Mouse (Mus musculus): Measurements from ENCODE around the gene Jaml. TPM values are rescaled to one million over a fixed set of nuclear protein-coding genes. Genes with fewer than 3 reads are reported as not detected.

Jaml gene
- polyA plus RNA-seq, 1 experiment from 2014 or later, result 0.19 TPM

- no peak overlapping the region for H3K4me3 ChIP-seq
- H3K9me3 ChIP-seq (replicated peaks), result no peaks in the 10 kb centered on the region
- peaks cover 43% of the 10 kb centered on the region for H3K27me3 ChIP-seq
- no peak for ATAC-seq (replicated peaks; ENCODE audit: insufficient number of reproducible peaks, insufficient read depth, low FRiP score, low read depth)
- no peaks in the 10 kb centered on the region for H3K36me3 ChIP-seq
- H3K9ac ChIP-seq, result no peak overlapping the region
- WGBS, result 14% methylated on average over 4 of the region's 4 CpGs
- H3K4me2 ChIP-seq, result no peak overlapping the region
- no peaks in the 10 kb centered on the region for H3K4me1 ChIP-seq (replicated peaks)
- H3K27ac ChIP-seq, result no peak overlapping the region
Observed at GRCm38 (mm10) chr9:45048511-45048910, 30.5 kb upstream of the Jaml start.

GRCm38 (mm10) chr9:45049731-45050130 is 29.3 kb upstream of the Jaml start:
- Histone ChIP-seq H3K4me3 (no peak overlapping the region), H3K36me3 (no peaks in the 10 kb centered on the region), H3K27me3 (peaks cover 40% of the 10 kb centered on the region), H3K9me3 (replicated peaks) (no peaks in the 10 kb centered on the region), H3K9ac (no peak overlapping the region), H3K4me2 (no peak overlapping the region), H3K4me1 (replicated peaks) (no peaks in the 10 kb centered on the region), H3K27ac (no peak overlapping the region)
- WGBS, result 77% methylated on average over 1 of the region's 1 CpGs
- ATAC-seq (replicated peaks; ENCODE audit: insufficient number of reproducible peaks, insufficient read depth, low FRiP score, low read depth), result no peak

- Histone ChIP-seq H3K9me3 (replicated peaks) (no peaks in the 10 kb centered on the region), H3K27ac (no peak overlapping the region), H3K4me1 (replicated peaks) (no peaks in the 10 kb centered on the region), H3K9ac (no peak overlapping the region), H3K36me3 (no peaks in the 10 kb centered on the region), H3K4me2 (no peak overlapping the region), H3K27me3 (peaks cover 35% of the 10 kb centered on the region), H3K4me3 (no peak overlapping the region)
- WGBS, result 77% methylated on average over 2 of the region's 2 CpGs
- ATAC-seq (replicated peaks; ENCODE audit: insufficient number of reproducible peaks, insufficient read depth, low FRiP score, low read depth), result no peak
Observed at GRCm38 (mm10) chr9:45050301-45050700, 28.7 kb upstream of the Jaml start.

- ATAC-seq (replicated peaks; ENCODE audit: insufficient number of reproducible peaks, insufficient read depth, low FRiP score, low read depth), result peak; percentile 82
- H3K4me3 ChIP-seq, result peak within 1 kb of the TSS; percentile 79
Observed at GRCm38 (mm10) chr9:45055082-45055713, 23.8 kb upstream of the Jaml start, which contains the start of gene Mpzl3. Gene Mpzl3, plus strand, starts transcription at chr9:45055186.

GRCm38 (mm10) chr9:45058304-45058940 is 20.6 kb upstream of the Jaml start:
- no peaks in the 10 kb centered on the region for H3K4me1 ChIP-seq (replicated peaks)
- H3K27me3 ChIP-seq, result peaks cover 55% of the 10 kb centered on the region
- 52% methylated on average over 5 of the region's 5 CpGs for WGBS
- H3K4me3 ChIP-seq, result no peak overlapping the region
- no peak for ATAC-seq (replicated peaks; ENCODE audit: insufficient number of reproducible peaks, insufficient read depth, low FRiP score, low read depth)
- no peaks in the 10 kb centered on the region for H3K36me3 ChIP-seq
- H3K9ac ChIP-seq, result no peak overlapping the region
- H3K27ac ChIP-seq, result no peak overlapping the region
- no peaks in the 10 kb centered on the region for H3K9me3 ChIP-seq (replicated peaks)
- H3K4me2 ChIP-seq, result no peak overlapping the region

More at GRCm38 (mm10) chr9:45055082-45055713, 23.8 kb upstream of the Jaml start, which contains the start of gene Mpzl3:
- Histone ChIP-seq H3K9ac (peak within 1 kb of the TSS; percentile 41; the same call in 1 of the 2 replicates), H3K27ac (peak within 1 kb of the TSS; percentile 90), H3K4me2 (peak within 1 kb of the TSS; percentile 84), H3K27me3 (peaks cover 61% of the 10 kb centered on the region), H3K36me3 (no peaks in the 10 kb centered on the region), H3K4me1 (replicated peaks) (no peaks in the 10 kb centered on the region), H3K9me3 (replicated peaks) (no peaks in the 10 kb centered on the region)
- WGBS, result under 1% methylated on average over 33 of the region's 33 CpGs

GRCm38 (mm10) chr9:45060151-45060550 is 18.8 kb upstream of the Jaml start:
- H3K4me2 ChIP-seq, result no peak overlapping the region
- H3K36me3 ChIP-seq, result no peaks in the 10 kb centered on the region
- no peak overlapping the region for H3K27ac ChIP-seq
- H3K4me1 ChIP-seq (replicated peaks), result no peaks in the 10 kb centered on the region
- 35% methylated on average over 7 of the region's 7 CpGs for WGBS
- no peak for ATAC-seq (replicated peaks; ENCODE audit: insufficient number of reproducible peaks, insufficient read depth, low FRiP score, low read depth)
- no peaks in the 10 kb centered on the region for H3K9me3 ChIP-seq (replicated peaks)
- no peak overlapping the region for H3K9ac ChIP-seq
- peaks cover 45% of the 10 kb centered on the region for H3K27me3 ChIP-seq
- H3K4me3 ChIP-seq, result no peak overlapping the region

- Histone ChIP-seq H3K4me1 (replicated peaks) (no peaks in the 10 kb centered on the region), H3K27ac (no peak overlapping the region), H3K27me3 (peaks cover 28% of the 10 kb centered on the region), H3K36me3 (no peaks in the 10 kb centered on the region), H3K9ac (no peak overlapping the region), H3K9me3 (replicated peaks) (no peaks in the 10 kb centered on the region), H3K4me2 (no peak overlapping the region), H3K4me3 (no peak overlapping the region)
- ATAC-seq (replicated peaks; ENCODE audit: insufficient number of reproducible peaks, insufficient read depth, low FRiP score, low read depth), result no peak
- 52% methylated on average over 3 of the region's 3 CpGs for WGBS
Observed at GRCm38 (mm10) chr9:45062677-45063076, 16.3 kb upstream of the Jaml start.

GRCm38 (mm10) chr9:45064421-45064820 is 14.6 kb upstream of the Jaml start:
- no peak for ATAC-seq (replicated peaks; ENCODE audit: insufficient number of reproducible peaks, insufficient read depth, low FRiP score, low read depth)
- H3K9ac ChIP-seq, result no peak overlapping the region
- 68% methylated on average over 6 of the region's 6 CpGs for WGBS
- H3K4me1 ChIP-seq (replicated peaks), result no peaks in the 10 kb centered on the region
- no peak overlapping the region for H3K27ac ChIP-seq
- H3K4me3 ChIP-seq, result no peak overlapping the region
- no peaks in the 10 kb centered on the region for H3K36me3 ChIP-seq
- no peak overlapping the region for H3K4me2 ChIP-seq
- peaks cover 16% of the 10 kb centered on the region; the same call in 1 of the 2 replicates for H3K27me3 ChIP-seq
- H3K9me3 ChIP-seq (replicated peaks), result no peaks in the 10 kb centered on the region

GRCm38 (mm10) chr9:45066735-45067134 is 12.2 kb upstream of the Jaml start:
- no peak for ATAC-seq (replicated peaks; ENCODE audit: insufficient number of reproducible peaks, insufficient read depth, low FRiP score, low read depth)
- H3K9me3 ChIP-seq (replicated peaks), result no peaks in the 10 kb centered on the region
- H3K4me1 ChIP-seq (replicated peaks), result no peaks in the 10 kb centered on the region
- H3K4me3 ChIP-seq, result no peak overlapping the region
- H3K9ac ChIP-seq, result no peak overlapping the region
- 73% methylated on average over 4 of the region's 4 CpGs for WGBS
- H3K36me3 ChIP-seq, result no peaks in the 10 kb centered on the region
- no peak overlapping the region for H3K4me2 ChIP-seq
- 0 out of 2 replicates have a peak, but pooled peaks cover 6% of the 10 kb centered on the region for H3K27me3 ChIP-seq
- no peak overlapping the region for H3K27ac ChIP-seq

- Histone ChIP-seq H3K9me3 (replicated peaks) (no peaks in the 10 kb centered on the region), H3K4me1 (replicated peaks) (no peaks in the 10 kb centered on the region), H3K36me3 (no peaks in the 10 kb centered on the region), H3K27ac (no peak overlapping the region), H3K27me3 (no peaks in the 10 kb centered on the region), H3K4me3 (no peak overlapping the region), H3K9ac (no peak overlapping the region), H3K4me2 (no peak overlapping the region)
- no peak for ATAC-seq (replicated peaks; ENCODE audit: insufficient number of reproducible peaks, insufficient read depth, low FRiP score, low read depth)
- 33% methylated on average over 3 of the region's 3 CpGs for WGBS
Observed at GRCm38 (mm10) chr9:45071800-45072199, 7.2 kb upstream of the Jaml start.

GRCm38 (mm10) chr9:45077859-45078258 is 1.1 kb upstream of the Jaml start:
- Histone ChIP-seq H3K4me3 (no peak overlapping the region), H3K4me1 (replicated peaks) (no peaks in the 10 kb centered on the region), H3K27me3 (peaks cover 12% of the 10 kb centered on the region), H3K9me3 (replicated peaks) (no peaks in the 10 kb centered on the region), H3K9ac (no peak overlapping the region), H3K27ac (no peak overlapping the region), H3K4me2 (no peak overlapping the region), H3K36me3 (no peaks in the 10 kb centered on the region)
- no peak for ATAC-seq (replicated peaks; ENCODE audit: insufficient number of reproducible peaks, insufficient read depth, low FRiP score, low read depth)
- WGBS, result 69% methylated on average over 3 of the region's 3 CpGs

- Histone ChIP-seq H3K4me3 (no peak overlapping the region), H3K36me3 (no peaks in the 10 kb centered on the region), H3K9ac (no peak overlapping the region), H3K4me1 (replicated peaks) (no peaks in the 10 kb centered on the region), H3K4me2 (no peak overlapping the region), H3K9me3 (replicated peaks) (no peaks in the 10 kb centered on the region), H3K27ac (no peak overlapping the region), H3K27me3 (peaks cover 15% of the 10 kb centered on the region)
- 87% methylated on average over 3 of the region's 3 CpGs for WGBS
- ATAC-seq (replicated peaks; ENCODE audit: insufficient number of reproducible peaks, insufficient read depth, low FRiP score, low read depth), result no peak
Observed at GRCm38 (mm10) chr9:45083132-45083531, 4.1 kb downstream of the Jaml start.
